Mouse (Mus musculus) left cerebral cortex, adult 2 months (tissue): ENCODE results near the gene Syn3. TPM values are rescaled to one million over a fixed set of nuclear protein-coding genes. Genes with fewer than 3 reads are reported as not detected.
"Not testable (repeated sequence)": the region's sequence is repeated elsewhere in the genome, so short reads cannot be mapped to it uniquely, and the experiment has no call there.

Experiments
- DNase-seq, 2 experiments: peaks; one replicate each; pipeline ENCODE4 v3.0.0; 2021 to 2022; ENCODE audit warnings: low spot score in 2 of 2, mixed read lengths in 1 of 2; ENCODE audit errors: extremely low spot score in 1 of 2
- H3K27ac ChIP-seq: fragments of 200-600 bp; 2 replicates; pipeline ENCODE4 v1.8.1; 2022
- H3K4me3 ChIP-seq: fragments of 200-600 bp; 2 replicates; pipeline ENCODE4 v1.8.1; 2022
- CTCF ChIP-seq: fragments of 200-600 bp; IDR thresholded peaks from 2 replicates; pipeline ENCODE4 v1.8.1; 2022; ENCODE audit warnings: antibody characterized with exemption, mild to moderate bottlenecking, moderate library complexity
- intact Hi-C: fragments of 180-260 bp; cut with DNase I; formaldehyde crosslinking; loops from one replicate; pipeline ENCODE4 v1.15.1; 2025
- total RNA-seq, 2 experiments: library from RNA; stranded (reverse); gene quantifications; 2 replicates each; pipeline ENCODE4 v1.2.3; 2021

The Syn3 gene
- total RNA-seq, 2 experiments from 2014 or later: 29.9 to 30.8 TPM

DNA sequence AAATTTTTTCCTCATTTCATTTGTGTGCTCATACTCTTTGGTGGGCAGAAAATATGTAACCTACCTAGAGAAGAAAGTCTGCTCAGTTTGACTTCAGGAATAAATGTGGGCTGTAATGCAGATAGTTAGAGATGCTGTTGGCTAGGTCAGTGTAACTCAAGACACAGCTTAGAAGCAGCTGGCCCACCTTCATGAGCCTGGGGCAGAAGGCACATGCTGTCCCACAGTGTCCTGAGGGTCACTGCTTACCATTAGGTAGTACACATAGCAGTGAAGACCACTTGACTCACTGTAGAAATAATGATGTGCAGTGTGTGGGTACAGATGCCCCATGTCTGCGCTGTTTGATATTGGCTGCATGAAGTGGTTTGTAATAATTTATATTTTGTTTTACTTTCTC lies 452.3 kb downstream of the Syn3 start:
- DNase-seq: no peak
- H3K27ac ChIP-seq: no peak overlapping the region
- no peak for TF ChIP-seq CTCF
- intact Hi-C loops: no loop called here
- no peak overlapping the region for H3K4me3 ChIP-seq

DNA sequence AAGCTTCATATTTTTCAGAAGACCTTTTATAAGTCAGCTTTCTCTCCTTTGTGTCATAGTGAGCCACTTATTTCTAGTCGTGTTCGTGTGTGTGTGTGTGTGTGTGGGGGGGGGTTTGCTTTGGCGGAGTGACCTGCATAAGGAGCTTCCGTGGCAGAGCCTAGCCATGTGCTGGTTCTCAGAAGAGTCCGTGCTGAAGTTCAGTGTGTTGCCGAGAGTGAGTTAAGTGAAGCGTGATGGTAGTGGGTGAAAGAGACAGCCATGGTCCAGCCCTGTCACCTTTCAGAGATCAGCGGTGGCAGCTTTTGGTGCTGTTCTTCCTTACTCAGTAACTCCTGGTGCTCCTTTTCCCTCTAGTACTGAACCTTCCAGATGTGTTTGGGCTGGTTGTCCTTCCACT lies 454.6 kb downstream of the Syn3 start:
- TF ChIP-seq CTCF: no peak
- no peak for DNase-seq
- no peak overlapping the region for H3K27ac ChIP-seq
- intact Hi-C loops: no loop called here
- no peak overlapping the region for H3K4me3 ChIP-seq

DNA sequence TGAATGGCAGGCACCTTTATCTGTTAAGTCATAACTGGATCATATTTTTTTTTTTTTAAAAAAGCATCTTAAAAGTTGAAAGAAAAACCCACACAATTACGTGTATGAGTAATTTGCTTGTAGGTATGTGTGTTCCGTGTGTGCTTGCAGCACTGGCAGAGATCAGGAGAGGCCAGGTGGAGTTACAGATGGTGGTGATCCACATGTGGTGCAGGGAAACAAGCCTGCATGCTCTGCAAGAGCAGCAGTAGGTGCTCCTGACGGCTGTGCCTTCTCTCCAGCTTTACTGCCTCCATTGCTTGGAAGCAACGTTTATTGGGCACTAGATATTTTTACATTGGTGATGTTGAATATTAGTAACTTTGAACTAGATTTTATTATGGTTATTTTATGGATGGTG lies 455.0 kb downstream of the Syn3 start:
- H3K27ac ChIP-seq: no peak overlapping the region
- no peak overlapping the region for H3K4me3 ChIP-seq
- DNase-seq: no peak
- intact Hi-C loops: no loop called here
- no peak for TF ChIP-seq CTCF

DNA sequence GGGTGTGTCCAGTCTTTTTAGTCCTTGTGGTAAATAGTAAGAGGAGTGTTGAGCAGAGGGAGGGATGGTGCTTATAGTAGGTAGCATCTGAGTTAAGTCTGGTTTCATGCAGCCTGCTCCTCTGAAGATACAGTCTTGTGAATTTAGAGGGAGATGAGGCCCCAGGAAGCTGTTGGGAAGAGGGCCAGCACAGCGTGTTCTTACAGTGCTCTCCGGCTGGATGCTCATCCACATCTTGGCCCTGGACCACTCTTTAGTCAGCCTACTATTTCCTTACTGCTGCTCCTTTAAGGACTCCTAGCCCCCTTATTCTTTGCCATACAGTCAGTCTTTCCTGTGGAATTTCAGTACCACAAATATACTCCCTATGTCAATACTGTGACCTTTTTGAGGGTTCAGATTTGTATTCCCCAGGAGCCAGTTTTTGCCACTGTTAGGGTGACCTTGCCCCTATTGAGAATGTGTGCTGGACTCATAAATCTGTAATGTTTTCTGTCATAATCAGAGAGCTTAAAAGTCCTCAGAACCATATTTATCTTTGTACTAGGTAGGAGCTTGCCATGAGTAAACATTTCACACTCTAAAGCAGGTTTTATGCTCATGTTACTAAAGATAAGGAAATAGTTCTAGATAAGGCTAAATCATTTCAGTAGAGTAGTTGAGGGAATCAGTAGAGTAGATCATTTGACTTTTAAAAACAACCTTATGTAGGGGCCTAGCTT lies 464.5 kb downstream of the Syn3 start:
- intact Hi-C loops: no loop called here
- H3K4me3 ChIP-seq: no peak overlapping the region
- TF ChIP-seq CTCF: no peak
- H3K27ac ChIP-seq: no peak overlapping the region
- no peak for DNase-seq

DNA sequence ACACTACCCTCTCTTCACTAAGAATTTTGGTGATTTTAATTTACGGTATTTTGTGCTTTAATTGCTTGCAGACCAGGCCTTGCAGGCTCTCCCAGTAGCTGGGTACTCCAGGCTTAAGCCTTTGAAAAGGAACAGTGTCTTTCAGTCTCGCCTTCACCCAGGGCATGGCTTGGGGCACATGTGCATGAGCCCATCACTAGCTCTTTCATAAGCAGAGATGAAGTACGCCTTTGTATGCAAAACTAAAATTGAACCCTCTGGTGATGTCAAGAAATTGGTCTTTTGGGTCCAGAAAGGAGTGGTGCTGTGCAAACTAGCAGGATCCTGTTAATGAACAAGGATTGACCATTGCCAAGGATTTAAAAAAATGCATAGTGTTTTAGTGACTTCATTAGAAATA lies 466.2 kb downstream of the Syn3 start:
- Histone ChIP-seq H3K27ac (no peak overlapping the region; the same call in 1 of the 2 replicates), H3K4me3 (no peak overlapping the region)
- intact Hi-C loops: no loop called here
- DNase-seq: no peak
- no peak for TF ChIP-seq CTCF

DNA sequence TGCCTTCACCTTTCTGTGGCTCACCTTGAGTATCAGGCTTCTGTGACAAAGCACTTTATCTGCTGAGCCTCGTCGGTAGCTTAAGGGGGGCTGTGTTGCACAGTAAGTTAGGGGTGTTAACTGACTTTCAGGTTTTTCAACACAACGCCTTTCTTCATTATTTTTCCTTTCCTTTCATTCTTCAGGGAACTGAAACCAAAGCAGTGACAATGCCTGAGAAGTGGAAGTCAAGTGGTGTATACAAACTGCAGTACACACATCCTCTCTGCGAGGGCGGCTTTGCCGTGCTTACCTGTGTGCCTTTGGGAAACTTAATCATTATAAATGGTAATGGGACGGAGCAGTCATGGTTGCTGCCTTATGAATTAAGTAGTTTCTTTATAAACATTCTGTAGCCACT lies 468.0 kb downstream of the Syn3 start:
- Histone ChIP-seq H3K4me3 (no peak overlapping the region), H3K27ac (no peak overlapping the region)
- no peak for TF ChIP-seq CTCF
- intact Hi-C loops: no loop called here
- no peak for DNase-seq

DNA sequence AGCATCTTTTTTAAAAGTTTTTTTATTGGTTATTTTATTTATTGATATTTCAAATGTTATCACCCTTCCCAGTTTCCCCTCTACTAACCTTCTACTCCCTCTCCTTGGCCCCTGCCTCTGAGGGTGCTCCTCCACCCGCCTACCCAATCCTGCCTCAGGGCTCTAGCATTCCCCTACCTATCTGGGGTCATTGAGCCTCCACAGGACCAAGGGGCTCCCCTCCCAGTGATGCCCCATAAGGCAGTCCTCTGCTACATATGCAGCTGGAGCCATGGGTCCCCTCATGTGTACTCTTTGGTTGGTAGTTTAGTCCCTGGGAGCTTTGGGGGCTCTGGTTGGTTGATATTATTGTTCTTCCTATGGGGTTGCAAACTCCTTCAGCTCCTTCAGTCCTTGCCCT lies 471.9 kb downstream of the Syn3 start:
- H3K27ac ChIP-seq, H3K4me3 ChIP-seq, intact Hi-C loops, DNase-seq: not testable (repeated sequence)

DNA sequence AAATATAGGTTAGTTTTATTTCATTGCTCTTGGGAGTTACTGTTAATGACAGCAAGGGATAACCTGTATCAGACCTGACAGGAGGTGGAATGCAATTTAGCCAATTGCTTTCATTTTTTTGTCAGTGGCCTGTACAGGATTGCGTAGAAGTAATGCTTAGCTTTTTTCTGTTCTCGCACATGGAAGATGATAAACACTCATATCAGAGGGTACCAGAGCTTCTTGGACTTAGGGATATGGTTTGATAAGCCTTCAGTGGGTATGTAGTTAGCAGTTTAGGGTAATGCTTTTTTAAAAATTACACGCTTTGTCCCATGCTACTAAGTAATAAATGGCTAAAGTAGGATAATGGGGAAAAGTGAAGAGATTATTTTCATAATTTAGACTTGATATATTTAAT lies 472.3 kb downstream of the Syn3 start:
- Histone ChIP-seq H3K27ac (no peak overlapping the region), H3K4me3 (no peak overlapping the region)
- intact Hi-C loops: no loop called here
- DNase-seq: no peak
- no peak for TF ChIP-seq CTCF

DNA sequence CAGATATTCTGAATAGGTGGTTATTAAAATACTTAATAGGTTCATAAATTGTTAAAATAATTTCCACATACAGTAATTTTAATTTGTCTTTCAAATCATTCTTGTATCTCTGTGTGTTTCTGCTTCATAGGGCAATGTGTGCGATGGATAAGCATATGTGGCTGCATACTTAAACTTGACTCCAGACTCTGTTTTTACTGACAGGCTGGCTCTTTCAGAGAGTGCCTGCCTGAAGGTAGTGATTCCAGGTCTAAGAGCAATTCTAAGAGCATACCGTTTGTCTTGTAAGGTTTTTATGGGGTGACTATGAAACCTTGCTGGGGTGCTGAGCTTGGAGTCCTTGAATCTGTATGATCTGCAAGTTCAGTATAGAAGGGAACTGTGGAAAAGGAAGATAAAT lies 472.8 kb downstream of the Syn3 start:
- no peak for TF ChIP-seq CTCF
- intact Hi-C loops: no loop called here
- no peak for DNase-seq
- H3K4me3 ChIP-seq: no peak overlapping the region
- no peak overlapping the region for H3K27ac ChIP-seq

DNA sequence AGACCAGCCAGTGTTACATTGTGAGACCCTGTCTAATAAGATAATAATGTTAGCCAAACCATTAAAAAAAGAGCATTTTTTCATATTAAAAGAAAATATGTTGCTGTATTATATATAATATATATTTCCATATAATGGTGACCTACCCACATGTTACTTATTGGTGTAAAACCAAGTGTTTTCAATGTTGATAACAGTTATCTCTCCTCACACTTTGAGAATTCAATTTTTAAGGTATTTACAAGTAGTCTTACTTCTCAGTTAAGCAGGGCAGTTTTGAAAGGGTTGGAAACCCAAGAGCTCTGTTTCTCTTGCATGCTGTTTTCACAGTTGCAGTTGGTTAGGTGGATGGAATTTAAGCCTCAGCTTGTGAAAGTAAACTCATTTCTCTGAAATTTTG lies 475.5 kb downstream of the Syn3 start:
- no peak for DNase-seq
- Histone ChIP-seq H3K4me3 (no peak overlapping the region; the same call in 1 of the 2 replicates), H3K27ac (no peak overlapping the region)
- TF ChIP-seq CTCF: no peak
- intact Hi-C loops: loop anchor here (2.0 to 5.0 kb wide), 2 partner anchors 274 to 439 kb away; no protein-coding TSS in a partner anchor

DNA sequence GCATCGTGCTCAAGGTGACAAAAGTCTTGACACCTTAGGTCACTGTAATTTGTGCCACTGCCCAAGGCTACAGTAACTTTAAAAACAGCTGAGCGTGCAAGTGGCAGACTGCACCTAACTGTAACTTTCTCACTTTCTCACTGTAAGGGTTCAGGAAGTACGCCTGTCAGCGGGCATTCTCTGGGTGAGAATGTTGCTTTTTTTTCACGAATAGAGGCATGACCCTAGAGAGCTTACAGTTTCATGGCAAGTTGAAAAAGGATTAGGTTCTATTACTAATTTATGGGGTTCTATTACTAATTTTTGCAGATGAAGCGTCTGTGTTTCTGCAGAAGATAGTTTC lies 476.3 kb downstream of the Syn3 start:
- TF ChIP-seq CTCF: no peak
- Histone ChIP-seq H3K27ac (peak overlapping the region; percentile 97), H3K4me3 (peak overlapping the region; percentile 93)
- no peak for DNase-seq
- intact Hi-C loops: loop anchor here (2.0 to 5.0 kb wide), 2 partner anchors 274 to 440 kb away; no protein-coding TSS in a partner anchor

DNA sequence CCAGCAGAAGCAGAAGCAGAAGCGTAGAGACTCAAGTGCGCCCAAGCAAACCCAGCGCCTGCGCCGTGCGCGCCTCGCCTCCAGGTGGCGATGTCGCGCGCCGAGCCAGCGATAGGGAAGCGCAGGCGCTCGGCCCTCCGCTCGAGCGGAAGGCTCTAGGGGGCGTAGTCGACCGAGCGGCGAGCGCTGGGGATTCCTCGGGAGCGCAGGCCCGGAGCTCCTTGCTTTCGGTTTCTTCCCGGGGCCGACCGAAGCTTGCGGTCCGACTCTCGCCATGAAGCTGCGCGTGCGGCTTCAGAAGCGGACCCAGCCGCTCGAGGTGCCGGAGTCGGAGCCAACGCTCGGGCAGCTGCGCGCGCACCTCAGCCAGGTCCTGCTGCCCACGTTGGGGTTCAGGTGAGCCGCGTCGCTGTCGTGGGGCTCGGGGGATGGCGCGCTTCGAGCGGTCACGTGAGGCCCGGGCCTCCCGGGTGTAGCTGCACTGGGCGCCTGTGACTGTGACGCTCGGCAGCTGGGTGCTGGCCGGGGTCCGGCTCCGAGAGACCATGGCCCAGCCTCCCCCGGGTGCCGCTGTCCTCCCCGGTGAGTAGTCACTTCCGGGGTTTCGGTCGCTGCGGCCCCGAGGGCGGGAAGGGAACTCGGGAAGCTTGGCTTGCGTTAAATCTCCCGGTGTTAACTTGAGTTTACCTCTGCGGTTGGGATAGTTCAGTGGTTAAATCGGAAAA lies 476.8 kb downstream of the Syn3 start, which contains the start of gene Fbxo7:
Fbxo7 (plus strand) TSS at position 224 of the 725 bp plus-strand sequence.
- intact Hi-C loops: loop anchor here (2.0 to 5.0 kb wide), 3 partner anchors 59 to 440 kb away; no protein-coding TSS in a partner anchor
- TF ChIP-seq CTCF: peak; percentile 90
- DNase-seq: peak; percentile 85 to 89
- Histone ChIP-seq H3K4me3 (peak within 1 kb of the TSS; percentile 93), H3K27ac (peak within 1 kb of the TSS; percentile 97)
